Mouse (Mus musculus): ENCODE measurements around the gene Cog2.

Cog2 gene

GRCm38 (mm10) chr8:124520249-124521080, at the start of gene Cog2:
Gene Cog2 (plus strand): TSS chr8:124520767.
- peak; percentile 98 for DNase-seq (ENCODE audit: low read depth, low spot score)

GRCm38 (mm10) chr8:124475690-124476089, 44.9 kb upstream of the Cog2 start:
- DNase-seq (ENCODE audit: low read depth, low spot score) = no peak

GRCm38 (mm10) chr8:124476701-124477100, 43.9 kb upstream of the Cog2 start:
- DNase-seq (ENCODE audit: low read depth, low spot score) = peak; percentile 97

- peak; percentile 71 for DNase-seq (ENCODE audit: low read depth, low spot score)
These were observed 41.3 kb upstream of the Cog2 start for GRCm38 (mm10) chr8:124479251-124479650.

- no peak for DNase-seq (ENCODE audit: low read depth, low spot score)
These were observed 40.2 kb upstream of the Cog2 start for GRCm38 (mm10) chr8:124480321-124480720.

- peak; percentile 85 for DNase-seq (ENCODE audit: low read depth, low spot score)
These were observed 37.8 kb upstream of the Cog2 start for GRCm38 (mm10) chr8:124482790-124483189.

- no peak for DNase-seq (ENCODE audit: low read depth, low spot score)
These were observed 37.0 kb upstream of the Cog2 start for GRCm38 (mm10) chr8:124483356-124484115.

- DNase-seq (ENCODE audit: low read depth, low spot score) = peak; percentile 52
These were observed 31.3 kb upstream of the Cog2 start for GRCm38 (mm10) chr8:124489311-124489710.

GRCm38 (mm10) chr8:124489786-124490185, 30.8 kb upstream of the Cog2 start:
- no peak for DNase-seq (ENCODE audit: low read depth, low spot score)

- peak; percentile 97 for DNase-seq (ENCODE audit: low read depth, low spot score)
These were observed 26.2 kb upstream of the Cog2 start for GRCm38 (mm10) chr8:124494397-124494796.

GRCm38 (mm10) chr8:124494955-124495354, 25.6 kb upstream of the Cog2 start:
- peak; percentile 64 for DNase-seq (ENCODE audit: low read depth, low spot score)

- DNase-seq (ENCODE audit: low read depth, low spot score) = peak; percentile 88
These were observed 24.9 kb upstream of the Cog2 start for GRCm38 (mm10) chr8:124495676-124496075.

GRCm38 (mm10) chr8:124496266-124496665, 24.3 kb upstream of the Cog2 start:
- no peak for DNase-seq (ENCODE audit: low read depth, low spot score)

- DNase-seq (ENCODE audit: low read depth, low spot score) = peak; percentile 73
These were observed 23.7 kb upstream of the Cog2 start for GRCm38 (mm10) chr8:124496871-124497270.

GRCm38 (mm10) chr8:124498398-124498797, 22.2 kb upstream of the Cog2 start:
- no peak for DNase-seq (ENCODE audit: low read depth, low spot score)

- DNase-seq (ENCODE audit: low read depth, low spot score) = no peak
These were observed 21.2 kb upstream of the Cog2 start for GRCm38 (mm10) chr8:124499236-124499937.

- DNase-seq (ENCODE audit: low read depth, low spot score) = no peak
These were observed 20.7 kb upstream of the Cog2 start for GRCm38 (mm10) chr8:124499938-124500239.

GRCm38 (mm10) chr8:124505626-124506025, 14.9 kb upstream of the Cog2 start:
- no peak for DNase-seq (ENCODE audit: low read depth, low spot score)

- peak; percentile 97 for DNase-seq (ENCODE audit: low read depth, low spot score)
These were observed 12.8 kb upstream of the Cog2 start for GRCm38 (mm10) chr8:124507572-124508320.

GRCm38 (mm10) chr8:124508321-124508695, 12.3 kb upstream of the Cog2 start:
- peak; percentile 79 for DNase-seq (ENCODE audit: low read depth, low spot score)

- peak; percentile 63 for DNase-seq (ENCODE audit: low read depth, low spot score)
These were observed 11.4 kb upstream of the Cog2 start for GRCm38 (mm10) chr8:124509156-124509555.

GRCm38 (mm10) chr8:124516039-124516438, 4.5 kb upstream of the Cog2 start:
- no peak for DNase-seq (ENCODE audit: low read depth, low spot score)
